Mouse (Mus musculus) thymus, postnatal 36 days (tissue): ENCODE measurements at regions not wholly inside any gene's neighbourhood (a gene's known extent, or its start where the extent isn't known, plus 50 kb on each side); places are given as distances from the start of the nearest gene placed in this dataset.
A peak's percentile ranks its signal among the peaks of the same experiment; 100 is the strongest.

Source experiments
- DNase-seq, 2 experiments: peaks; one replicate each; pipeline ENCODE4 v3.0.0; 2022; ENCODE audit warnings: mixed read lengths in 2 of 2

GRCm38 (mm10) chr10:21783478-21783877 is 98.5 kb upstream of the Sgk1 start:
- DNase-seq: no peak

DNA sequence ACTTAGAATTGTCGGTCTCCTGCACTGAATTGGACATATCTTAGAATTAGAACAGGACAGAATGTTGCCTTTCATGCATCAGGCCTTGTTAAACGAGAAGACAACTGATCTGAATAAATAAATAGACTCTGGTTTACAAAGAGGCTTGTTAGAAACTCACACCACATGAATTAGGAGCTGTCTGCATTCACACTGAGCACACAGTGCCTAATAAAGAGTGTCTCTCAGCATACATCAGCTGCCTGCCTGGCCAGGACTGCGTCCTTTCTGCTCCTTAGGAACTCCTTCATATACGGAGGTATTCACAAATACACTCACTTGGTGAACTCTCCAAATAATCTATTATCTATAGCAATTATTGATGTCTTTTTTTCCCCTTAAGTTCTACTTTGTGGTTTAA is 96.9 kb upstream of the Sgk1 start:
- no peak for DNase-seq

DNA sequence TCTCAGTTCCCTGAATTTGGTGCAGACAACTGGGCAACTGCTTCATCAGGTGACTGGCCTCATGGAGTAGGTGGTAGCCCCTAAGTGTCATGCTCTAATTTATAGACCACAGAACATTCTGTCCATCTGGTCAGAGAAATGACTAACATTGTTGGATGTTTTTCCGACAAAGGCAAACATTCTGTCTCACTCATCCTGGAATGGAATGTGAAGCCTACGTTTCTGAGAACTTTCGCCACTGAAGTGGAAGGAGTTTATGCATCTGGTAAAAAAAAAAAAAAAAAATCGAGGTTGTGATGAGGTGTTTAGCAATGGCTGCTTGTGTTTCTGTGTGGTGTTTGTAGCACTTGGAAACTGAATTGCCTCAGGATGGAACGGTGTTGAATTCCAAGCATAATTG is 96.2 kb upstream of the Sgk1 start:
- DNase-seq: no peak

GRCm38 (mm10) chr10:21789847-21790530 is 92.0 kb upstream of the Sgk1 start:
- DNase-seq: no peak

DNA sequence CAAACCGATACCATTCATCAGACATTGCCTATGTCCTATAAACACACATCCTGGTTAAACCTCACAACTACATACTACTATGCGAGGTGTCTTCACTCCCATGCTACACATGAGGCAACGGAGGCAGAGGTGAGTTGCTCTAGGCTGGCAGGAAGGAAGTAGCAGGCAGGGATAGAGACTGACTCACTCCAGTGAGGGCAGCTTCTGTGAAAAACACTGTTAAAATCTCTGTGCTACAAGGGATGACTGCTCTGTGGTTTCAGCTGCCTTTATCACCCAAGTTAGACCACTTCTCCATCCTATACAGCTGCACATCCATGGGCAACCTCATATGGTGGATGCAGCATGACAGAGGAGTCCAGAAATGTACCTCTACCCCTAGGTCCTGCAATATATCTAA is 91.0 kb upstream of the Sgk1 start:
- DNase-seq: peak; percentile 13 to 20

DNA sequence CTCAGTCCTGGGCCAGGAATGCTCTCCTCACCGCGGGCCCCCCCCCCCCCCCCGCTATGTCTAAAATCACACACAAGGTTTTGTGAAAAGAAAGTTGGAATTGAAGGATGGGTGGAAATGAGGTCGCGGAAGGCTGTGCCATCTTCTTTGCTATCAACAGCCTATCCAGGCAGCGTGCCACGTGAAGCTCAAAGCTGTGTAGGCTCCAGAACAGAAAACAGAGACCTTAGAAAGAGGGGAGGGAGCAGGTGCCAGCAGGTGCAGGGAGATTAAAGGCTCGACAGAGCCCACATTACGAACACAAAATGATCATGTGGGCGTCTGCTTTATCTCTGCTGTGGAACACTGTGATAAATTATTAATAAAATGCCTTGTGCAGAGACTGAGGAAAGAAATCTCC is 89.6 kb upstream of the Sgk1 start:
- peak; percentile 32 to 61 for DNase-seq

GRCm38 (mm10) chr10:21793641-21794040 is 88.3 kb upstream of the Sgk1 start:
- DNase-seq: no peak

DNA sequence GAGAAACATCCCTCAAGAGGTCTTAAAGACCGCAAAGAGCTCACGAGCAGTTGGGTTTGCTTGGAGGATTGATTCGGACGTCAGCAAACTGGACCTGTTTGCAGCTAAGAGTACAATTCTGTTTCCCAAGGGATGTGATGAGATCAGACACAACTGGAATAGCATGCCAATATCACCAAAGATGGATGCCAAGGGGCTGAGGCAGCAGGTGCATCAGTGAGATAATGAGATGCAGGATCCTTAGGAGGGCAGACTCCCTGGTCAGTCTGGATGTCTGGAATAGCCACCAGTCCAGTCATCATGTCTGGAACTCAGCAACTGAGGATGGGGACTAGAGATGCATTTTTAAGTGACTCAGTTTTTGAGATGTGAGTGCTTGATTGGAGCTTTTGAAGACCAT is 85.6 kb upstream of the Sgk1 start:
- DNase-seq: no peak

- no peak for DNase-seq
These were observed 83.9 kb upstream of the Sgk1 start for GRCm38 (mm10) chr10:21798103-21798502.

- no peak for DNase-seq
These were observed 80.4 kb upstream of the Sgk1 start for GRCm38 (mm10) chr10:21801556-21801955.

- DNase-seq: no peak
These were observed 78.8 kb upstream of the Sgk1 start for GRCm38 (mm10) chr10:21803184-21803583.

GRCm38 (mm10) chr10:21804761-21805160 is 77.2 kb upstream of the Sgk1 start:
- no peak for DNase-seq

GRCm38 (mm10) chr10:21805606-21806005 is 76.4 kb upstream of the Sgk1 start:
- peak; percentile 11 to 37 for DNase-seq

DNA sequence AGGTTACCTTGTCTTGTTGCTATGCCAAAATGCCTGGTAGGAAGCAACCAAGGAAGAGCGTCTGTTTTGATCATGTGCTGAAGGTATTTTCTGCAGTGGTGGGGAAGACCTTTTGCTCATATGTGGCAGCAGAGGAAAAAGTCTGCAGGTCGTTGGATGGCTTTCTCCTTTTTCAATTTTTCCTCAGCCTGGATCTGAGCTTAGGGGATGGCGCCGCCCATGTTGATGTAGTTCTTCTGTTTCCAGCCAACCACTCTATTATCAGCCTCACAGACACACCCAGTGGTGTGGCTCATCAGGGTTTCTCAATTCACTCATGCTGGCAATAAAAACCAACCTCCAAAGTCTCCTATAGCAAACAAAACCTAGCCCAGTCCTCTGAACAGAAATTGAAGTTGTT is 75.3 kb upstream of the Sgk1 start:
- DNase-seq: no peak

DNA sequence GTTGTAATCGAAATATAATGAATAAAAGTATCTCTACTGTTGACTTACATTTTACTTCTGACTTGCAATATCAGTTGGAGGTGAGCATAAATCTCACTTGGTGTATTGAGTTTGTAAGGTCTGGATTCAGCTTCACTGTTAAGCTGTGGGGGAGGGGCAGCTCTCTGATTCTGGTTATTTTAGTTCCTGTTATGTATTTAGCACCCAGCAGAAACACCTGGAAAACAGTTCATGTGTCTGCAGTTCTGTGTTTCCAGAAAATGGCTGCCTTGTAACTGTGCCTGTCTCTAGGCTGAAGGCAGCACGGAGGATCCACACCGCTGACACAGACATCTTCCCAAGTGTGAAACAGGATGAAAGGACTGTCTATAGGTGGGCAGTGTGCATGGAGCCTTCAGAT is 62.3 kb upstream of the Sgk1 start:
- no peak for DNase-seq

- DNase-seq: no peak
These were observed 60.6 kb upstream of the Sgk1 start for GRCm38 (mm10) chr10:21821421-21821820.

- DNase-seq: no peak
These were observed 57.5 kb upstream of the Sgk1 start for GRCm38 (mm10) chr10:21824418-21825025.

GRCm38 (mm10) chr10:21826793-21827504 is 55.0 kb upstream of the Sgk1 start:
- peak in 1 of 2 experiments; percentile 11 for DNase-seq

- DNase-seq: no peak
These were observed 54.5 kb upstream of the Sgk1 start for GRCm38 (mm10) chr10:21827505-21827844.

DNA sequence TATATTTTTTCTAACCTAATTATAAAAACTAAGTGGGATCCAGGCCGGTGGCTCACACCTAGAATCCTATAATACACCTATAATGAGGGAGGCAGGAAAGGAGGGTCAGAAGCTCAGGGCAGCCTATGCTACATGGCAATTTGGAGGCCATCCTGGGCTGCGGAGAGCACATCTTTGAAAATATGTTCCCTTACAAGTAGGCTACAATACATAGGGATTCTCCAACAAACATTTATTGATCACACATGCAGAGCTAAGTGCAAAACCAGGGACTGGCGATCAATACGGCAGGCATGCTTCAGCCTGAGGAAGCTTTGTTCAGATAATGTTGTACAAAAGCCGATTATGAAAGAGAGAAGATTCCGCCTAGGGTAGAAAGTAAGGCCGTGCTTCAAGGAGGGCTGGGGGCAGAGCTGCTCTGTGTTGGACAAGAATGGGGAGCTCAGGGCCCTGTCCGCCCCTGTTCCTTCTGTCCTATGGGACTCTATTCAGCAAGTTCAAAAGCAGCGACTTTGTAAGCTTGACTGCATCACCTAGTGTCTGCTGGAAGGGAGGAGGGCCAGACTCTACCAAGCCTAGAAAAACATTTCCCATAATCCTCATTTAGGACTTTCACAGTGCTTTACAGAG is 53.4 kb upstream of the Sgk1 start:
- no peak for DNase-seq

DNA sequence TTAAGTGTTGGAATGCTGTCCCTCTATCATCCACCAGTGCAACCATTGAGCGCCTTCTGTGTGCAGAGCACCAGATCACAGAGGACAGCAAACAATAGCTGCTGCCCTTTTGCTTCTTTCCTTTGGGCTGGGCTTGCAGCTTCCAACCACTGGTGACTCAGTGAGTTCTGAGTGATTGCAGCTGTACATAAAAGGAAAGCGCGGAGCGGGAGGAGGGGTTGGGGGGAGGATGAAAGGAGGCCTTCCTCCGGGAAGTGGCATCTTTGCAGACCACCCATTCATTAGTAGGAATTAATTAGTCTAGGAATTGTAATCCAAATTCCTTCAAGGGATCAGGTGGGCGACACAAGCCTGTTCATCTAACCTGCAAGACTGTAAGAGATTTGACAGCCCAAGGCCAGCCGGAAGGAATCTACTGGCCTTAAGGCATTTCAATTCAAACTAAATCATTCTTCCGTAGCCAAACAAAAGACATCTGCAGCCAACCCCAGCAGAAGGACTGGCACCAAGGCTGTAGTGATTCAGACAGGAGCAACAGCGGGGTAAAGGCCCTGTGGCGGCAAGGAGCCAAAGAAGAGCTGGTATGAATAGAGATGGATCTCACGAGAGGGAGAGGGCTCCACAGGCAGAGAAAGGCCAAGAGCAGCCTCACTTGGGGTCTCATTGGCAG is 52.8 kb upstream of the Sgk1 start:
- DNase-seq: no peak

DNA sequence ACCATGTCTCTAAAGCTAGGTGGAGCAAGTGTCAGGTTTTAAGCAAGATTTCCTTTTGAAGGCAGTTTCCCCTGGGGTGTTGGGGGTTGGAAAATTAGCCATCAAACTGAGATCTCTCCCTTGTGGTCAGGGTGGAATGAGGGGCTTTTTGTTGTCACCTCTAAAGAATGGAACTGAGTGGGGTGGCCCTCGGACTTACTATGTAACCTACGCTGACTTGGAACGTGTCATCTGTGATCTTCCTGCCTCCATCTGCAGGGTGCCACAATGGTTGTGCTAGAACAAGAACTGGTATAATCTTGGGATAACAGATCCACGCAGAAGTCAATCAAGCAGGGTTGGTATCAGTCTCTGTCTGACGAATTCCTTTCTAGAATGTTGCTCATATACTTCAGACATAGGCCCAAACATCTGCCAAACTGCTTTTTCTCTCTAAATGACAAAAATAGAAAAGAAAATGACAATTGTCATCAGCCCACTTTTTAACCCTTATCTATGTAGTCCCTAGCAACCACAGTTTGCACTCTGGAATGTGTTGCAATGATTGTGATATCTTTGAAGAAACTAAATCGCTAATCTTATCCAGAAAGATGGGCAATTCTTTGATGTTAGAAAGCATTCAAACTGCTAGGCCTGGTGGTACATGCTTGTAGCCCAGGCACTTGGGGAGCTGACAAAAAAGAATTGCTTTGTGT is 50.8 kb upstream of the Sgk1 start:
- no peak for DNase-seq
